Mouse (Mus musculus) small intestine, adult 2 months (tissue): ENCODE measurements around the gene Gm13285.

Experiments used
- CTCF ChIP-seq: fragments of 200-500 bp; IDR thresholded peaks from 2 replicates; pipeline ENCODE4 v1.5.1; 2012; ENCODE audit warnings: low read depth, mild to moderate bottlenecking, control low read depth, inconsistent platforms, low read length, moderate library complexity, mixed read lengths; ENCODE audit not compliant: insufficient replicate concordance, insufficient read length; ENCODE audit errors: extremely low read depth
- POLR2A ChIP-seq: fragments of 200-500 bp; IDR thresholded peaks from 2 replicates; pipeline ENCODE4 v1.6.1; 2012; ENCODE audit warnings: low read depth, mild to moderate bottlenecking, control low read depth, inconsistent platforms, low read length, moderate library complexity

DNA sequence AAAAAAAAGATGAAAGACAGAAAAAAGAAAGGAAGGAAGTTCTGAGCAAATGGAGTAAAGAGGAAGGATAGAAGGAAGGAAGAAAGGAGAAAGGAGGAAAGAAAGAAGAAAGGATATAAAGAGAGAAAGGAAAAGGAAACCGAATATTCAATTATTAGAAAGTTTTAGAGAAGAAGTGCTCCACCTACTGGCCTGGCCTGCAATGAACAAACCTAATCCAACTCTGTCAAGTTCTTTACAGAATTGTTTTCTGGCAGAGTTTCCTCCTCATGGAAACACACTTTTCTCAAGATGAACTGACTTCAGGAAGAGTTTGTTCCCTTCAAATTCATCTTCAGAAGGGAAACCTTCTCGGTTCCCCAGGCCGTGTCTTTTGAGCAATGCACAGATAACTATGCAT, 39.4 kb downstream of the Gm13285 start:
- TF ChIP-seq CTCF (no peak), POLR2A (no peak)
